Mouse (Mus musculus): ENCODE measurements around the gene Ly6g6f. TPM values are rescaled to one million over a fixed set of nuclear protein-coding genes. Genes with fewer than 3 reads are reported as not detected.

The Ly6g6f gene
- polyA plus RNA-seq, 1 experiment from 2014 or later: 1.0 TPM

GRCm38 (mm10) chr17:35102299-35102698 lies 16.9 kb upstream of the Ly6g6f start:
- Histone ChIP-seq H3K27ac (peak overlapping the region; percentile 19; the same call in 1 of the 2 replicates), H3K9me3 (no peaks in the 10 kb centered on the region), H3K36me3 (peaks cover 71% of the 10 kb centered on the region), H3K4me1 (peaks cover 38% of the 10 kb centered on the region), H3K27me3 (ENCODE audit: insufficient read depth, poor library complexity, severe bottlenecking) (no peaks in the 10 kb centered on the region), H3K4me3 (no peak overlapping the region)
- WGBS: 81% methylated on average over 8 of the region's 8 CpGs
- no peak for DNase-seq (ENCODE audit: low spot score)

GRCm38 (mm10) chr17:35101161-35101560 lies 15.8 kb upstream of the Ly6g6f start:
- Histone ChIP-seq H3K4me3 (no peak overlapping the region), H3K4me1 (peaks cover 36% of the 10 kb centered on the region), H3K27ac (no peak overlapping the region), H3K27me3 (ENCODE audit: insufficient read depth, poor library complexity, severe bottlenecking) (no peaks in the 10 kb centered on the region), H3K36me3 (peaks cover 82% of the 10 kb centered on the region), H3K9me3 (no peaks in the 10 kb centered on the region)
- WGBS: 85% methylated on average over 11 of the region's 11 CpGs
- DNase-seq (ENCODE audit: low spot score): no peak

- Histone ChIP-seq H3K4me1 (peaks cover 31% of the 10 kb centered on the region), H3K9me3 (no peaks in the 10 kb centered on the region), H3K27me3 (ENCODE audit: insufficient read depth, poor library complexity, severe bottlenecking) (no peaks in the 10 kb centered on the region), H3K36me3 (peaks cover 90% of the 10 kb centered on the region), H3K4me3 (no peak overlapping the region), H3K27ac (peak overlapping the region; percentile 3; the same call in 1 of the 2 replicates)
- 63% methylated on average over 10 of the region's 10 CpGs for WGBS
- DNase-seq (ENCODE audit: low spot score): no peak
These were observed 14.9 kb upstream of the Ly6g6f start for GRCm38 (mm10) chr17:35100196-35100765.

GRCm38 (mm10) chr17:35097164-35097655 lies 11.8 kb upstream of the Ly6g6f start:
- H3K9me3 ChIP-seq: no peaks in the 10 kb centered on the region
- H3K27me3 ChIP-seq (ENCODE audit: insufficient read depth, poor library complexity, severe bottlenecking): no peaks in the 10 kb centered on the region
- H3K4me3 ChIP-seq: no peak overlapping the region
- H3K27ac ChIP-seq: no peak overlapping the region
- H3K4me1 ChIP-seq: peaks cover 15% of the 10 kb centered on the region
- DNase-seq (ENCODE audit: low spot score): no peak
- H3K36me3 ChIP-seq: peaks cover 93% of the 10 kb centered on the region
- WGBS: 82% methylated on average over 12 of the region's 12 CpGs

- WGBS: 90% methylated on average over 12 of the region's 12 CpGs
These were observed 11.2 kb upstream of the Ly6g6f start for GRCm38 (mm10) chr17:35096597-35096996.

GRCm38 (mm10) chr17:35094475-35095365 lies 9.3 kb upstream of the Ly6g6f start:
- Histone ChIP-seq H3K4me3 (no peak overlapping the region), H3K27ac (0 out of 2 replicates have a peak overlapping the region, but pooled peaks have one; percentile 6), H3K36me3 (peaks cover 82% of the 10 kb centered on the region), H3K4me1 (peaks cover 12% of the 10 kb centered on the region), H3K27me3 (ENCODE audit: insufficient read depth, poor library complexity, severe bottlenecking) (no peaks in the 10 kb centered on the region), H3K9me3 (no peaks in the 10 kb centered on the region)
- DNase-seq (ENCODE audit: low spot score): no peak
- WGBS: 81% methylated on average over 15 of the region's 15 CpGs

More at GRCm38 (mm10) chr17:35096597-35096996, 11.2 kb upstream of the Ly6g6f start:
- H3K27ac ChIP-seq: peak overlapping the region; percentile 23; the same call in 1 of the 2 replicates
- no peak overlapping the region for H3K4me3 ChIP-seq
- no peak for DNase-seq (ENCODE audit: low spot score)
- no peaks in the 10 kb centered on the region for H3K9me3 ChIP-seq
- H3K4me1 ChIP-seq: peaks cover 13% of the 10 kb centered on the region
- peaks cover 93% of the 10 kb centered on the region for H3K36me3 ChIP-seq
- H3K27me3 ChIP-seq (ENCODE audit: insufficient read depth, poor library complexity, severe bottlenecking): no peaks in the 10 kb centered on the region

- Histone ChIP-seq H3K36me3 (peaks cover 65% of the 10 kb centered on the region), H3K27me3 (ENCODE audit: insufficient read depth, poor library complexity, severe bottlenecking) (no peaks in the 10 kb centered on the region), H3K4me3 (no peak overlapping the region), H3K9me3 (no peaks in the 10 kb centered on the region), H3K4me1 (peaks cover 17% of the 10 kb centered on the region), H3K27ac (no peak overlapping the region)
- 89% methylated on average over 14 of the region's 14 CpGs for WGBS
- DNase-seq (ENCODE audit: low spot score): no peak
These were observed 7.2 kb upstream of the Ly6g6f start for GRCm38 (mm10) chr17:35092403-35093198.

GRCm38 (mm10) chr17:35090166-35090932 lies 4.9 kb upstream of the Ly6g6f start:
- H3K36me3 ChIP-seq: peaks cover 43% of the 10 kb centered on the region
- H3K27ac ChIP-seq: peak overlapping the region; percentile 99; the same call in 1 of the 2 replicates
- no peak for DNase-seq (ENCODE audit: low spot score)
- H3K4me1 ChIP-seq: peaks cover 17% of the 10 kb centered on the region
- H3K4me3 ChIP-seq: peak overlapping the region; percentile 82
- H3K27me3 ChIP-seq (ENCODE audit: insufficient read depth, poor library complexity, severe bottlenecking): no peaks in the 10 kb centered on the region
- 65% methylated on average over 8 of the region's 8 CpGs for WGBS
- no peaks in the 10 kb centered on the region for H3K9me3 ChIP-seq

- Histone ChIP-seq H3K9me3 (no peaks in the 10 kb centered on the region), H3K27me3 (ENCODE audit: insufficient read depth, poor library complexity, severe bottlenecking) (no peaks in the 10 kb centered on the region), H3K36me3 (peaks cover 31% of the 10 kb centered on the region), H3K27ac (peak within 1 kb of the TSS; percentile 99), H3K4me1 (peaks cover 17% of the 10 kb centered on the region), H3K4me3 (peak within 1 kb of the TSS; percentile 82)
- WGBS: 3% methylated on average over 67 of the region's 67 CpGs
- DNase-seq (ENCODE audit: low spot score): peak; percentile 96
These were observed 3.6 kb upstream of the Ly6g6f start, which contains the start of gene Abhd16a for GRCm38 (mm10) chr17:35088825-35089644. Gene Abhd16a (plus strand): TSS chr17:35089263.

- DNase-seq (ENCODE audit: low spot score): no peak
- WGBS: 45% methylated on average over 2 of the region's 2 CpGs
- H3K4me1 ChIP-seq: peaks cover 17% of the 10 kb centered on the region
These were observed 2.7 kb upstream of the Ly6g6f start for GRCm38 (mm10) chr17:35088151-35088550.

GRCm38 (mm10) chr17:35083929-35084497 lies 1.4 kb downstream of the Ly6g6f start:
- H3K4me3 ChIP-seq: no peak overlapping the region
- H3K36me3 ChIP-seq: no peaks in the 10 kb centered on the region
- no peak for DNase-seq (ENCODE audit: low spot score)
- no peak overlapping the region for H3K27ac ChIP-seq
- H3K9me3 ChIP-seq: no peaks in the 10 kb centered on the region
- H3K4me1 ChIP-seq: peaks cover 19% of the 10 kb centered on the region
- H3K27me3 ChIP-seq (ENCODE audit: insufficient read depth, poor library complexity, severe bottlenecking): peaks cover 4% of the 10 kb centered on the region
- WGBS: 64% methylated on average over 3 of the region's 3 CpGs

More at GRCm38 (mm10) chr17:35088151-35088550, 2.7 kb upstream of the Ly6g6f start:
- H3K4me3 ChIP-seq: no peak overlapping the region
- H3K36me3 ChIP-seq: peaks cover 23% of the 10 kb centered on the region
- no peak overlapping the region for H3K27ac ChIP-seq
- H3K27me3 ChIP-seq (ENCODE audit: insufficient read depth, poor library complexity, severe bottlenecking): no peaks in the 10 kb centered on the region
- no peaks in the 10 kb centered on the region for H3K9me3 ChIP-seq
